Mouse (Mus musculus): ENCODE measurements at regions not wholly inside any gene's neighbourhood (a gene's known extent, or its start where the extent isn't known, plus 50 kb on each side); places are given as distances from the start of the nearest gene placed in this dataset.

GRCm38 (mm10) chr14:79852683-79853082, 81.6 kb upstream of the Pcdh8 start:
- DNase-seq: no peak

GRCm38 (mm10) chr14:79851795-79852194, 80.7 kb upstream of the Pcdh8 start:
- no peak for DNase-seq

GRCm38 (mm10) chr14:79851231-79851630, 80.1 kb upstream of the Pcdh8 start:
- no peak for DNase-seq

- no peak for DNase-seq
Observed at GRCm38 (mm10) chr14:79849617-79850435, 78.7 kb upstream of the Pcdh8 start.

GRCm38 (mm10) chr14:79848116-79848515, 77.0 kb upstream of the Pcdh8 start:
- no peak for DNase-seq

- DNase-seq: no peak
Observed at GRCm38 (mm10) chr14:79844306-79844705, 73.2 kb upstream of the Pcdh8 start.

- no peak for DNase-seq
Observed at GRCm38 (mm10) chr14:79843135-79843550, 72.0 kb upstream of the Pcdh8 start.

GRCm38 (mm10) chr14:79842734-79843133, 71.6 kb upstream of the Pcdh8 start:
- DNase-seq: no peak

GRCm38 (mm10) chr14:79837101-79837500, 66.0 kb upstream of the Pcdh8 start:
- DNase-seq: no peak

- no peak for DNase-seq
Observed at GRCm38 (mm10) chr14:79836186-79836585, 65.1 kb upstream of the Pcdh8 start.

- DNase-seq: no peak
Observed at GRCm38 (mm10) chr14:79824670-79825446, 53.7 kb upstream of the Pcdh8 start.

GRCm38 (mm10) chr14:79822453-79823117, 51.5 kb upstream of the Pcdh8 start:
- DNase-seq: no peak

- no peak for DNase-seq
Observed at GRCm38 (mm10) chr14:79822011-79822435, 50.9 kb upstream of the Pcdh8 start.

- no peak for DNase-seq
Observed at GRCm38 (mm10) chr14:79821352-79822010, 50.4 kb upstream of the Pcdh8 start.
